Mouse (Mus musculus): ENCODE measurements at regions not wholly inside any gene's neighbourhood (a gene's known extent, or its start where the extent isn't known, plus 50 kb on each side); places are given as distances from the start of the nearest gene placed in this dataset.
A peak's percentile ranks its signal among the peaks of the same experiment; 100 is the strongest.

GRCm38 (mm10) chr6:16636108-16636507 is 262.1 kb downstream of the Tfec start:
- Histone ChIP-seq H3K4me2 (ENCODE audit: low read depth, low read length) (no peak overlapping the region), H3K27me3 (ENCODE audit: control insufficient read depth, insufficient read depth, low read length) (no peaks in the 10 kb centered on the region), H3K27ac (replicated peaks; ENCODE audit: low read depth, low read length) (no peak overlapping the region), H3K9ac (replicated peaks; ENCODE audit: low read length) (no peak overlapping the region), H3K9me3 (replicated peaks; ENCODE audit: control insufficient read depth, low read length) (no peaks in the 10 kb centered on the region), H3K36me3 (replicated peaks; ENCODE audit: control insufficient read depth, insufficient read depth, low read depth, low read length) (no peaks in the 10 kb centered on the region), H3K4me3 (ENCODE audit: low read depth, low read length) (no peak overlapping the region), H3K4me1 (ENCODE audit: control insufficient read depth, insufficient read depth, low read length) (no peaks in the 10 kb centered on the region)
- ATAC-seq (replicated peaks; ENCODE audit: insufficient number of reproducible peaks, low FRiP score, low TSS enrichment, low read depth) (peak; percentile 52), DNase-seq (ENCODE audit: low spot score) (peak; percentile 69)
- 7% methylated on average over 2 of the region's 2 CpGs for WGBS

GRCm38 (mm10) chr6:16607393-16608023 is 290.7 kb downstream of the Tfec start:
- H3K4me3 ChIP-seq (ENCODE audit: low read depth, low read length): no peak overlapping the region
- H3K9ac ChIP-seq (replicated peaks; ENCODE audit: low read length): no peak overlapping the region
- no peaks in the 10 kb centered on the region for H3K4me1 ChIP-seq (ENCODE audit: control insufficient read depth, insufficient read depth, low read length)
- DNase-seq (ENCODE audit: low spot score) (no peak), ATAC-seq (replicated peaks; ENCODE audit: insufficient number of reproducible peaks, low FRiP score, low TSS enrichment, low read depth) (no peak)
- H3K4me2 ChIP-seq (ENCODE audit: low read depth, low read length): no peak overlapping the region
- H3K36me3 ChIP-seq (replicated peaks; ENCODE audit: control insufficient read depth, insufficient read depth, low read depth, low read length): no peaks in the 10 kb centered on the region
- no peak overlapping the region for H3K27ac ChIP-seq (replicated peaks; ENCODE audit: low read depth, low read length)
- 63% methylated on average over 9 of the region's 9 CpGs for WGBS
- H3K27me3 ChIP-seq (ENCODE audit: control insufficient read depth, insufficient read depth, low read length): no peaks in the 10 kb centered on the region
- no peaks in the 10 kb centered on the region for H3K9me3 ChIP-seq (replicated peaks; ENCODE audit: control insufficient read depth, low read length)

GRCm38 (mm10) chr6:16606687-16607392 is 291.4 kb downstream of the Tfec start:
- Histone ChIP-seq H3K36me3 (replicated peaks; ENCODE audit: control insufficient read depth, insufficient read depth, low read depth, low read length) (no peaks in the 10 kb centered on the region), H3K9me3 (replicated peaks; ENCODE audit: control insufficient read depth, low read length) (no peaks in the 10 kb centered on the region), H3K4me2 (ENCODE audit: low read depth, low read length) (no peak overlapping the region), H3K9ac (replicated peaks; ENCODE audit: low read length) (no peak overlapping the region), H3K4me1 (ENCODE audit: control insufficient read depth, insufficient read depth, low read length) (no peaks in the 10 kb centered on the region), H3K4me3 (ENCODE audit: low read depth, low read length) (no peak overlapping the region), H3K27ac (replicated peaks; ENCODE audit: low read depth, low read length) (no peak overlapping the region), H3K27me3 (ENCODE audit: control insufficient read depth, insufficient read depth, low read length) (no peaks in the 10 kb centered on the region)
- 69% methylated on average over 4 of the region's 4 CpGs for WGBS
- no peak for DNase-seq (ENCODE audit: low spot score)
- no peak for ATAC-seq (replicated peaks; ENCODE audit: insufficient number of reproducible peaks, low FRiP score, low TSS enrichment, low read depth)

- H3K4me2 ChIP-seq (ENCODE audit: low read depth, low read length): no peak overlapping the region
- no peaks in the 10 kb centered on the region for H3K9me3 ChIP-seq (replicated peaks; ENCODE audit: control insufficient read depth, low read length)
- H3K36me3 ChIP-seq (replicated peaks; ENCODE audit: control insufficient read depth, insufficient read depth, low read depth, low read length): no peaks in the 10 kb centered on the region
- ATAC-seq (replicated peaks; ENCODE audit: insufficient number of reproducible peaks, low FRiP score, low TSS enrichment, low read depth) (no peak), DNase-seq (ENCODE audit: low spot score) (peak; percentile 73)
- H3K27ac ChIP-seq (replicated peaks; ENCODE audit: low read depth, low read length): no peak overlapping the region
- H3K4me1 ChIP-seq (ENCODE audit: control insufficient read depth, insufficient read depth, low read length): no peaks in the 10 kb centered on the region
- H3K4me3 ChIP-seq (ENCODE audit: low read depth, low read length): no peak overlapping the region
- no peak overlapping the region for H3K9ac ChIP-seq (replicated peaks; ENCODE audit: low read length)
- WGBS: 66% methylated on average over 2 of the region's 2 CpGs
- H3K27me3 ChIP-seq (ENCODE audit: control insufficient read depth, insufficient read depth, low read length): no peaks in the 10 kb centered on the region
Observed at GRCm38 (mm10) chr6:16592411-16592810, 305.8 kb downstream of the Tfec start.

GRCm38 (mm10) chr6:16582302-16582701 is 315.9 kb downstream of the Tfec start:
- Histone ChIP-seq H3K4me2 (ENCODE audit: low read depth, low read length) (no peak overlapping the region), H3K9ac (replicated peaks; ENCODE audit: low read length) (no peak overlapping the region), H3K27me3 (ENCODE audit: control insufficient read depth, insufficient read depth, low read length) (no peaks in the 10 kb centered on the region), H3K27ac (replicated peaks; ENCODE audit: low read depth, low read length) (no peak overlapping the region), H3K36me3 (replicated peaks; ENCODE audit: control insufficient read depth, insufficient read depth, low read depth, low read length) (no peaks in the 10 kb centered on the region), H3K4me1 (ENCODE audit: control insufficient read depth, insufficient read depth, low read length) (no peaks in the 10 kb centered on the region), H3K9me3 (replicated peaks; ENCODE audit: control insufficient read depth, low read length) (no peaks in the 10 kb centered on the region), H3K4me3 (ENCODE audit: low read depth, low read length) (no peak overlapping the region)
- DNase-seq (ENCODE audit: low spot score) (no peak), ATAC-seq (replicated peaks; ENCODE audit: insufficient number of reproducible peaks, low FRiP score, low TSS enrichment, low read depth) (no peak)
- 87% methylated on average over 7 of the region's 7 CpGs for WGBS

- Histone ChIP-seq H3K9ac (replicated peaks; ENCODE audit: low read length) (no peak overlapping the region), H3K27ac (replicated peaks; ENCODE audit: low read depth, low read length) (no peak overlapping the region), H3K27me3 (ENCODE audit: control insufficient read depth, insufficient read depth, low read length) (no peaks in the 10 kb centered on the region), H3K36me3 (replicated peaks; ENCODE audit: control insufficient read depth, insufficient read depth, low read depth, low read length) (no peaks in the 10 kb centered on the region), H3K9me3 (replicated peaks; ENCODE audit: control insufficient read depth, low read length) (no peaks in the 10 kb centered on the region), H3K4me2 (ENCODE audit: low read depth, low read length) (no peak overlapping the region), H3K4me3 (ENCODE audit: low read depth, low read length) (no peak overlapping the region), H3K4me1 (ENCODE audit: control insufficient read depth, insufficient read depth, low read length) (no peaks in the 10 kb centered on the region)
- 89% methylated on average over 4 of the region's 4 CpGs for WGBS
- DNase-seq (ENCODE audit: low spot score) (no peak), ATAC-seq (replicated peaks; ENCODE audit: insufficient number of reproducible peaks, low FRiP score, low TSS enrichment, low read depth) (no peak)
Observed at GRCm38 (mm10) chr6:16581801-16582200, 316.4 kb downstream of the Tfec start.

GRCm38 (mm10) chr6:16575875-16576274 is 322.4 kb downstream of the Tfec start:
- Histone ChIP-seq H3K36me3 (replicated peaks; ENCODE audit: control insufficient read depth, insufficient read depth, low read depth, low read length) (no peaks in the 10 kb centered on the region), H3K4me1 (ENCODE audit: control insufficient read depth, insufficient read depth, low read length) (no peaks in the 10 kb centered on the region), H3K27me3 (ENCODE audit: control insufficient read depth, insufficient read depth, low read length) (no peaks in the 10 kb centered on the region), H3K4me3 (ENCODE audit: low read depth, low read length) (no peak overlapping the region), H3K4me2 (ENCODE audit: low read depth, low read length) (no peak overlapping the region), H3K9me3 (replicated peaks; ENCODE audit: control insufficient read depth, low read length) (no peaks in the 10 kb centered on the region), H3K27ac (replicated peaks; ENCODE audit: low read depth, low read length) (no peak overlapping the region), H3K9ac (replicated peaks; ENCODE audit: low read length) (no peak overlapping the region)
- ATAC-seq (replicated peaks; ENCODE audit: insufficient number of reproducible peaks, low FRiP score, low TSS enrichment, low read depth) (no peak), DNase-seq (ENCODE audit: low spot score) (no peak)
- WGBS: 89% methylated on average over 2 of the region's 2 CpGs

- no peaks in the 10 kb centered on the region for H3K27me3 ChIP-seq (ENCODE audit: control insufficient read depth, insufficient read depth, low read length)
- no peak overlapping the region for H3K27ac ChIP-seq (replicated peaks; ENCODE audit: low read depth, low read length)
- H3K9me3 ChIP-seq (replicated peaks; ENCODE audit: control insufficient read depth, low read length): no peaks in the 10 kb centered on the region
- ATAC-seq (replicated peaks; ENCODE audit: insufficient number of reproducible peaks, low FRiP score, low TSS enrichment, low read depth) (no peak), DNase-seq (ENCODE audit: low spot score) (peak; percentile 84)
- no peaks in the 10 kb centered on the region for H3K4me1 ChIP-seq (ENCODE audit: control insufficient read depth, insufficient read depth, low read length)
- H3K4me3 ChIP-seq (ENCODE audit: low read depth, low read length): no peak overlapping the region
- H3K4me2 ChIP-seq (ENCODE audit: low read depth, low read length): no peak overlapping the region
- H3K9ac ChIP-seq (replicated peaks; ENCODE audit: low read length): no peak overlapping the region
- H3K36me3 ChIP-seq (replicated peaks; ENCODE audit: control insufficient read depth, insufficient read depth, low read depth, low read length): no peaks in the 10 kb centered on the region
- 34% methylated on average over 6 of the region's 6 CpGs for WGBS
Observed at GRCm38 (mm10) chr6:16572828-16573227, 325.4 kb downstream of the Tfec start.
